Mouse (Mus musculus): ENCODE measurements around the gene Fadd.

Fadd gene

DNA sequence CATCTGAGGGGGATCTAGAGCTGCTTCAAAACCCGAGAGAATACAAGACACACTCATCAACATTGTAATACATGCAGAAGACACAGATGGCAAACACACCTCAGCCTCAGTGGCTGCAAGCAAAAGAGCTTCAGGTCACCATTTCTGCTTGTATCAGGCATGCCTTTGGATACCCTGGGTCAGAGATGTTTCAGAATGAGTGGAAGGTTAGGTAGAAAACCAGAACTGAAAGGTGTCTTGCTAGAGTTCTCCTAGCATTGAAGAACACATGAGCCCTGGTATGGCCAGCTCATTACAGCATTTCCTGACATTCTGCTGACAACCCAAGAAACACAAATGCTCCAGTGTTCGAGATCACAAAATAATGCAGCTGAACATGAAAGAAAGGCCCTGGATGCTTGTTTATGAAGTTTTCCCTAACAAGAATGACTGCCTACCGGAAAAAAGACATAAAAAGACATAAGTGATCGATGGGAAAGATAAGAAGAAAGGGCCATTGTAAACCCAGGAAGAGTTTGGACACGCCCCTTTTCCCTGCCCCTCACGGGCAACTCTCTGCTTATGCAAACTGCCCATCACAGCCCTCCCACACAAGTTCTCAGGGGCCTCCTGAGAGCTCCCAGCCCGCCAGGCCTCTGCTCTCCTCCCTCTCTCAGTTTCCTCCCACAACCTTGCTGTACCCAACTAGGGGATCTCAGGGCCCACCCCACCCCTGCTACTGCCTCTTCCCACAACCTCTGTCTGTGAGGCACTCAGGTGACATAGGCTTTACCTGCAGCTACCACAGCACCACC, 50.5 kb downstream of the Fadd start:
- peak; percentile 45 for DNase-seq (ENCODE audit: low read depth, low spot score)

DNA sequence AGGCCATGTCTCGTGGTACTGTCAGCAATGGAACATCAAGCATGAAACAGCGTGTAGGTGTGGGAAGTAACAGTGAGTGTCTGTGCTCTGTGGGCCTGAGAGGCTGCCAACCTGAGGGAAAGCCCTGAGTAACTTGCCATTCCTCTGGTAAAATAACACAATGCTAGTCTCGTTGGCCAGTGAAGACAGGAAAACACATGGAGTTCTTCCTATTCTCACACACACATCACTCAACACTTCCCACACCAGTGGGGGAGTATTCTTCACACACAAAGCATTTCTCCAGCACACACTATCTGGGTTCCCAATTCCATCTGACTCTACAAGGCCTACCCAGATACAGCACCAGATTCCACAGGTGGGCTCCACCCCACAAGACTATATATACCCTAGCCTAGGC, 52.4 kb downstream of the Fadd start:
- DNase-seq (ENCODE audit: low read depth, low spot score): no peak

- DNase-seq (ENCODE audit: low read depth, low spot score): no peak
These were observed 54.5 kb downstream of the Fadd start for GRCm38 (mm10) chr7:144527723-144528221.

All from A20 (cell line).